Mouse (Mus musculus) hindbrain, embryonic 14.5 days (tissue): ENCODE results near the gene Tmem198. TPM values are rescaled to one million over a fixed set of nuclear protein-coding genes. Genes with fewer than 3 reads are reported as not detected.

Experiments
- ATAC-seq: fragments of 200-750 bp; cut with Nextera tagmentation; 2 replicates; pipeline ENCODE4 v1.8.0; 2017; ENCODE audit warnings: moderate number of reproducible peaks, mild to moderate bottlenecking, moderate TSS enrichment, moderate library complexity; ENCODE audit not compliant: low FRiP score
- DNase-seq: peaks from one replicate; pipeline ENCODE4 v3.0.0-alpha.2; 2015; ENCODE audit warnings: low spot score
- H3K27ac ChIP-seq: fragments of 300-500 bp; sonication (generic); 2 replicates; pipeline ENCODE4 v1.5.1; 2014; ENCODE audit warnings: mild to moderate bottlenecking, moderate library complexity
- H3K27me3 ChIP-seq: fragments of 300-500 bp; sonication (generic); 2 replicates; pipeline ENCODE4 v1.6.1; 2014; ENCODE audit warnings: mild to moderate bottlenecking, low read length, mixed read lengths; ENCODE audit not compliant: control insufficient read depth, insufficient read depth
- H3K36me3 ChIP-seq: fragments of 300-500 bp; sonication (generic); replicated peaks from 2 replicates; pipeline ENCODE4 v1.6.1; 2014; ENCODE audit not compliant: control insufficient read depth, insufficient read depth
- H3K4me1 ChIP-seq: fragments of 300-500 bp; sonication (generic); replicated peaks from 2 replicates; pipeline ENCODE4 v1.6.1; 2014; ENCODE audit warnings: antibody characterized with exemption, low read length, mixed read lengths; ENCODE audit not compliant: control insufficient read depth, insufficient read depth
- H3K4me2 ChIP-seq: fragments of 300-500 bp; sonication (generic); replicated peaks from 2 replicates; pipeline ENCODE4 v1.6.1; 2014; ENCODE audit warnings: mild to moderate bottlenecking, moderate library complexity
- H3K4me3 ChIP-seq: fragments of 300-500 bp; sonication (generic); replicated peaks from 2 replicates; pipeline ENCODE4 v1.5.1; 2014; ENCODE audit warnings: mild to moderate bottlenecking, low read length
- H3K9ac ChIP-seq: fragments of 300-500 bp; sonication (generic); 2 replicates; pipeline ENCODE4 v1.6.1; 2014
- H3K9me3 ChIP-seq: fragments of 300-500 bp; sonication (generic); 2 replicates; pipeline ENCODE4 v1.6.1; 2016; ENCODE audit warnings: low read length; ENCODE audit not compliant: control insufficient read depth
- WGBS: fragments of 180-500 bp; shearing (Covaris S2); extraction: QIAGEN DNeasy Blood & Tissue Kit; methylation state at CpG from one replicate; pipeline ENCODE4 v1.1.7; 2014; 5-methylcytosine and 5-hydroxymethylcytosine counted together
- polyA plus RNA-seq: library from polyadenylated mRNA; unstranded; fragments of >200 nt; fragmentation: Nextera tagmentation; extraction: Ambion mirVana; gene quantifications from 2 replicates; pipeline ENCODE4 v1.2.1, GENCODE M21; 2014

The Tmem198 gene
- polyA plus RNA-seq, 1 experiment from 2014 or later = 37.5 TPM

DNA sequence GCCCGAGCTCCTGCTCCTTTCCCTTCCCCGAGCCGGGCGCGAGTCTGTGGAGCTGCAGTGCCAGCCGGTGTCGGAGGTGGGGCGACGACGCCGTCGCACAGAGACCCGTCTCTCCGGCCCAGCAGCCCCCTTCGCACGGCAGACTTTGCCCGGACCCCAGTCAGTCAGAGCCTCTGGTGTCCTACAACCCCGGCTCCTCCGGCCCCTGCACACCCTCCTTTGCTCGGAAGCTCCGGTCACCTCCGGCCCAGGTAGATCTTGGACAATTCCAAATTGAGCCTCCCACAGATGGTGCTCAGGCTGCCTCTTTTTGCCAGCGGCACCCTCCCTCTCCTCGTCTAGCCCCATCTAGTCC lies 280 bp downstream of the Tmem198 start:
- ATAC-seq = no peak; the same call in none of the 2 replicates
- peaks cover 47% of the 10 kb centered on the region for H3K36me3 ChIP-seq
- peak overlapping the region; percentile 87 for H3K4me3 ChIP-seq
- H3K27me3 ChIP-seq = peaks cover 10% of the 10 kb centered on the region
- H3K9me3 ChIP-seq = no peaks in the 10 kb centered on the region
- peak overlapping the region; percentile 90 for H3K9ac ChIP-seq
- H3K27ac ChIP-seq = peak overlapping the region; percentile 87
- H3K4me1 ChIP-seq = peaks cover 38% of the 10 kb centered on the region
- DNase-seq = no peak
- 0% methylated on average over 17 of the region's 24 CpGs for WGBS
- H3K4me2 ChIP-seq = peak overlapping the region; percentile 61

DNA sequence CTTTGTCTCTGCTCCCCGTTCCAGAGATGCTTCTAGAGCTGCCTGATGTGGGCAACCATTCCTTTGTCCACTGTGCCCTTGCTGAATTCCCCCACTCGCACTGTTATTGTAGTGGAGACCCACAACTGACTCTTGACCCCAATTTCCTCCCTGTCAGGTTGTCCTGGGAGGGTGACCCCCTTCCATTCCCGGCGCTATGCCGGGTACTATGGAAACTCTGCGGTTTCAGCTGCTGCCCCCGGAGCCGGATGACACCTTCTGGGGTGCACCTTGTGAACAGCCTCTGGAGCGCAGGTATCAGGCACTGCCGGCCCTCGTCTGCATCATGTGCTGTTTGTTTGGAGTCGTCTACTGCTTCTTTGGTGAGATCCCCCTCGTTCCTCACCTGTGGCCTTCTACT lies 704 bp downstream of the Tmem198 start:
- H3K27ac ChIP-seq = peak overlapping the region; percentile 87
- peaks cover 14% of the 10 kb centered on the region for H3K27me3 ChIP-seq
- H3K4me3 ChIP-seq = peak overlapping the region; percentile 87
- H3K9ac ChIP-seq = peak overlapping the region; percentile 90
- H3K9me3 ChIP-seq = no peaks in the 10 kb centered on the region
- H3K4me1 ChIP-seq = peaks cover 38% of the 10 kb centered on the region
- peak overlapping the region; percentile 61 for H3K4me2 ChIP-seq
- no peak for ATAC-seq
- DNase-seq = no peak
- WGBS = 12% methylated on average over 13 of the region's 13 CpGs
- peaks cover 47% of the 10 kb centered on the region for H3K36me3 ChIP-seq

DNA sequence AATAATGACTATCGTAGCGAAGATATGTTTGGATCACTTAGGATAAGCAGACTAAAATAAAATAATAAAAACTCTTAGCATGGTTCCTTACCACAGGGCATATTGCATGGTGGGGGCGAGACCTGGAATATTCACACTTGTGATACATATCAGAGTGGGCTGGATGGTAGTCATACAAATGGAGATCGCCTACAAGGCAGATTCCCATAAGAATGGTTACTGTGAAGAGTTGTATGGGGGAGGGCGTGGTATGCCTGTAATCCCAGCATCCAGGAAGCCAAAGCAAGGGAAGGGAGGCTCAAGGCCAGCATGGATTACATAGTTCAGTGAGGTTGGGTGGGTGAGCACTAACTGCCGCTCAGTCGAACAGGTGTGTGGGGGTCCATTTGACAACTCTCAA lies 1.4 kb downstream of the Tmem198 start:
- WGBS = 82% methylated on average over 7 of the region's 7 CpGs
- Histone ChIP-seq H3K4me1 (peaks cover 38% of the 10 kb centered on the region), H3K9me3 (no peaks in the 10 kb centered on the region), H3K4me3 (peak overlapping the region; percentile 87), H3K9ac (peak overlapping the region; percentile 90), H3K36me3 (peaks cover 47% of the 10 kb centered on the region), H3K27ac (no peak overlapping the region), H3K27me3 (peaks cover 21% of the 10 kb centered on the region), H3K4me2 (peak overlapping the region; percentile 61)
- DNase-seq (no peak), ATAC-seq (no peak)

DNA sequence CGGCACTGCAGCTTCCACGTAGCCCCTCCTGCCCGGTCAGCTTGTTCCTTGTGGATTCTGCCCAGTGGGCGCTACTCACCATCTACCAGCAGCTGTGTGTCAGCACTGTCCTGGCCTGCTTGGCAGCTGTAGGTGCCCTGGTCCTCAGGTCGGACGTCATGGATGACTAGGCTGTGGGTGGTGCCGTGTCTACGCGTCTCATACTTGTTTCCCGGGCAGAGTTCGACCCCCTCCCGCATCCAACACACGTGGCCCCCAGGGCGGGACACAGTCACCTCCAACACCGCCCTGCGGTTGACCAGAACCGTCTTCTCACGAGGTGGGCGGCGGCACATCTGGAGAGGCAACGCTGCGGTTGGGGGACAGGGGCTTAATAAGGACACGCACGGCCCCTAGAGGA lies 7.2 kb downstream of the Tmem198 start:
- peaks cover 58% of the 10 kb centered on the region for H3K27me3 ChIP-seq

DNA sequence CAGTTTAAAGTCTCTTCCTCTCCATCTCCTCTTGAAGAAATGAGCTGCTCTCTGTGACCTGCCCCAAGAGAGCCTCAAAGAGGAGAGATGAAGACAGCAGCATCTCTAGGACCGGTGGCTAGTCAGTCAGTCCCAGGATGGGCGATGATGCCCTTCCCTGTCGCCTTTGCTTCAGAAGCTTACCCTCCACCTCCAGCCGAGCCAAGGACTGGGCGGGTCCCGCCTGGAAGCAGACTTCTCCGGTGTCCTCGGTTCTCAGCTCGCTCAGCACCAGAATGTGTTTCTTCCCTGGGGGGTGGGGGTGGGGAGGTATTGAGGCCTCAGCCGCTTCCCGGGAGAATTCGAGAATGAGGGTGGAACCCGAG lies 7.7 kb downstream of the Tmem198 start:
- Histone ChIP-seq H3K4me2 (peak overlapping the region; percentile 78), H3K4me3 (peak overlapping the region; percentile 43), H3K36me3 (peaks cover 52% of the 10 kb centered on the region), H3K9me3 (no peaks in the 10 kb centered on the region), H3K27ac (no peak overlapping the region), H3K9ac (peak overlapping the region; percentile 46), H3K27me3 (peaks cover 58% of the 10 kb centered on the region), H3K4me1 (peaks cover 10% of the 10 kb centered on the region)
- ATAC-seq = no peak
- WGBS = 1% methylated on average over 13 of the region's 13 CpGs
- no peak for DNase-seq

More for the DNA sequence above, 7.2 kb downstream of the Tmem198 start:
- H3K4me3 ChIP-seq = 0 out of 2 replicates have a peak overlapping the region, but pooled peaks have one; percentile 43
- H3K4me2 ChIP-seq = peak overlapping the region; percentile 78
- H3K4me1 ChIP-seq = peaks cover 11% of the 10 kb centered on the region
- no peak for ATAC-seq
- no peak overlapping the region for H3K27ac ChIP-seq
- peaks cover 48% of the 10 kb centered on the region for H3K36me3 ChIP-seq
- DNase-seq = no peak
- H3K9me3 ChIP-seq = no peaks in the 10 kb centered on the region
- no peak overlapping the region for H3K9ac ChIP-seq
- 9% methylated on average over 24 of the region's 24 CpGs for WGBS

DNA sequence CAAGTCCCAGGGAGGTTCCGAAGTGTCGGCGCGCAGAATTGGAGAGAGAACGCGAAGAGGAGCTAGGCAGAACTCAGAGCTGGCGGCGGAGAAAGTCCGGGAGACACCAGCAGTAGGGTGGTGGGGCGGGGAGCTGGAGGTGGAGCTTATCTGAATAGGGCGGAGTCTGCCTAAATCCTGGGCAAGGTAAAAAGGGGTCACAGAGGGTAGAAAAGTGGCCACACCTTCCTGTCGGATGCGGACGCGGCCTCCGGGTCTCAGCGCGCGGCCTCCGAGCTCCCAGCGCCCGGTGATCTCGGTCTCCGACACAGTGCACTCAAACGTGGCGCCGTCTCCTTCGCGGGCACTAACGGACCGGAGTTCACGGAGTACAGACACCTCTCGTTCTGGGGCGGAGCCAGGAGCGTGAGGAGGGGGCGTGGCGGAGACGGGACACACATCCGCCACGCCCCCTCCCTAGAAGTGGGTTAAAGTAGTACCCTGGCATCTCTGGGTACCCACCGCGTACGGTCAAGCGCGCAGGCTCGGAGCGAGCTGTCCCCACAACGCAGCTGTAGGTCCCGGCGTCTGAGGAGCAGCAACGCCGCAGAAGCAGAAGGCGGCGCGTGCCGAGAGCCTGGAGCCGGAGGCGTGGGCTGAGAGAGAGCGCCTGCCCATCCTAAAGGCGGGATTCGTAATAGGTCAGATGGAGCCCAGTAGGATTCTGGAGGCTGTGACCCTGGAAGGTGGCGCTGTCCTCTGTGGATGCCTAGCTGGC lies 8.3 kb downstream of the Tmem198 start:
- DNase-seq = peak; percentile 59
- H3K27me3 ChIP-seq = peaks cover 61% of the 10 kb centered on the region
- H3K9ac ChIP-seq = peak overlapping the region; percentile 46
- H3K4me2 ChIP-seq = peak overlapping the region; percentile 78
- peak; percentile 56 for ATAC-seq
- peaks cover 10% of the 10 kb centered on the region for H3K4me1 ChIP-seq
- no peak overlapping the region for H3K27ac ChIP-seq
- H3K9me3 ChIP-seq = no peaks in the 10 kb centered on the region
- H3K4me3 ChIP-seq = peak overlapping the region; percentile 43
- peaks cover 54% of the 10 kb centered on the region for H3K36me3 ChIP-seq
- under 1% methylated on average over 55 of the region's 62 CpGs for WGBS

DNA sequence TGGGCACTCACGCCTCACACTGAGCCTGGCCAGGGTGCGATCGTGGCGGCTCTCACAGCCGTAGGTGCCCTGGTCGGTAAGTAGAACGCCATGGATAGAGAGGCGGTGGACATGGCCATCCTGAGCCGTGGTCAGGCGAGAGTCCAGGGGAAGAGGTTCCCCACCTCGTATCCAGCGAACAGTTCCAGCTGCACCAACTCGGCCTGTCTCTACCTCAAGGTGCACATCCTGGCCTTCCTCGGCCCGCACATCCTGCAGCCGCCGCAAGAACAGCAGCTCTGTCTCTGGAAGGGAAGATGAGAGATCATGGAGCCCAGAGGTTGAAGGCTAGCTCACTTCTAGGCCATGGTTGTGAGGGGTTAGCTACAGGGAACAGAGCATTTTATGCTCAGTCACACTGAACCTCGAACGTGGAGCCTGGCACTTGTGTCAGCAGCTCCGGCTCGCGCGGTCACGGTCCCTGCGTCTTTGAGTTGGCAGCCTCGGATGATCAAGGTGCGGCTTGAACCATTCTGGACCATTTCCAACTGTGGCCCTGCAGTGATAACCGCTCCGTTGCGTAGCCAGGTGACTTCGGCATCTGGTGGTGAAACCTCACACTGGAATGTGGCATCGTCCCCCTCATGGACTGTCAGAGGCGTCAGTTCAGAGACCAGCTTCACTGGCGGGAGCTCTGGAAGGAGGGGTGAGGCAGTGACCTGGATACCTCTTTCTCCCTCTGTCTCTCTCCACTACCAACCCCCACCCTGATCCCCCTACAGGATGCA lies 11.6 kb downstream of the Tmem198 start:
- Histone ChIP-seq H3K4me2 (no peak overlapping the region), H3K4me3 (no peak overlapping the region), H3K36me3 (peaks cover 26% of the 10 kb centered on the region; the same call in 1 of the 2 replicates), H3K4me1 (peaks cover 10% of the 10 kb centered on the region), H3K27ac (no peak overlapping the region), H3K9ac (no peak overlapping the region), H3K27me3 (peaks cover 41% of the 10 kb centered on the region), H3K9me3 (no peaks in the 10 kb centered on the region)
- ATAC-seq = no peak
- WGBS = 86% methylated on average over 34 of the region's 34 CpGs
- no peak for DNase-seq

DNA sequence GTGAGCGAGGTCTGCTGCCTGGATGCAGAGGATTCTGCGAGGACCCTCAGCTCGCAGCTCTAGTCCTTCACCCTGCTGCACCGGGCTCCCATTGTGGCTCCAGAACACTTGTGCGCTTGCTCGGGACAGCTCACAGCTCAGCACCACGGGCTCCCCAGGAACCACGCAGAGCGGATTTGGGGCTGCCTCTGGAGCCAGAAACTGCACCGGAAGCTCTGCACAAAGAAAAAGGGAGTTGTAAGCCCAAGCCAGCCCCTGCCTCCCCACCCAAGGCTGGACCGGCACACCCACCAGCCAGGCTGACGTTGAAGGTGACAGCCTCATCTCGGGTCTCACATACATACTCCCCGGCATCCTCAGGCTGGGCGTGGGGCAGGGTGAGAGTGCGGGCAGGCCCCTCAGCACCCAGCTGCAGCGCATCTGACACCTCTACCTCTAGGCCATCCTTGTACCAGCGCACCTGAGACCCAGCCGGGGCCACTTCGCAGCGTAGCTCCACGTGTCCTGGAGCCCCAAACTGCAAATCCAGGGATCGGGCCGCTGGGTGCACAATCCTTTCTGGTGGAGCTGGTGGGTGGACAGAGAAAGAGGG lies 13.3 kb downstream of the Tmem198 start:
- ATAC-seq (no peak), DNase-seq (no peak)
- Histone ChIP-seq H3K9me3 (no peaks in the 10 kb centered on the region), H3K9ac (no peak overlapping the region), H3K4me3 (no peak overlapping the region), H3K27ac (no peak overlapping the region), H3K36me3 (peaks cover 31% of the 10 kb centered on the region), H3K4me1 (peaks cover 7% of the 10 kb centered on the region), H3K4me2 (no peak overlapping the region), H3K27me3 (peaks cover 26% of the 10 kb centered on the region)
- 35% methylated on average over 24 of the region's 24 CpGs for WGBS

DNA sequence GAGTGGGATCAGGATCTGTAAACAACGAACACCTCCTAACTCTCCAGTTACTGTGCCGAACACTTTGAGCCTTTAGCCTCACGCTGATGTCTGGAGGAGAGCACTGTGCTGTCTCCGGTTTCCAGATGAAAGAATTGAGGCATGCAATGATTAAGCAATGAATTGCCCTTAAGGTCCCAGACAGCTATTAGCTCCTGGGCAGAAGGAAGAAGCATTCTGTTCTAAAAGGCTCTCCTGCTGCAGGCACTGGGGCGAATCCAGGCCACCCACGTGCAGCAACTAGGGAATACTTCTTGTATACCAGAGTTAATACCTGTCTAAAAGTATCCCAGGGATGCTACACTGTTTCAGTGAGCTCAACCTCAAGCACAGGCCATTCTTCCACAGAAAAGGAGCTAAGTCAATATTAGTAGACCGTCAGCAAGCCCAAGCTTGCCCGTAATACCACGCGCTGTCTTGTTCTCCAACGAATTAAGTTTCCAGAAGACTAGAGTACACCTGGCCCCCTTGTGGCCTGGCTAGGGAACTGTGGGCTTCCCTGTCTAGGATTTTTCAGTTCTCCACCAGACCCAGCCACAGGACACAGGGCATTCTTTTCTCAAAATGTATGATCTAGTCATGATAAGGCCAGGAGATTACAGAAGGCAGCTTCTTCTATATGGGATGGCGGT lies 15.7 kb downstream of the Tmem198 start:
- H3K4me3 ChIP-seq = no peak overlapping the region
- no peak for ATAC-seq
- 46% methylated on average over 12 of the region's 12 CpGs for WGBS
- no peak overlapping the region for H3K27ac ChIP-seq
- no peak for DNase-seq
- H3K9ac ChIP-seq = no peak overlapping the region
- no peak overlapping the region for H3K4me2 ChIP-seq
- peaks cover 55% of the 10 kb centered on the region for H3K36me3 ChIP-seq
- H3K4me1 ChIP-seq = no peaks in the 10 kb centered on the region
- H3K9me3 ChIP-seq = no peaks in the 10 kb centered on the region
- H3K27me3 ChIP-seq = peaks cover 6% of the 10 kb centered on the region; the same call in 1 of the 2 replicates
